ENCODE assay signal across 29 mouse cellular contexts in the genomic region with DNA sequence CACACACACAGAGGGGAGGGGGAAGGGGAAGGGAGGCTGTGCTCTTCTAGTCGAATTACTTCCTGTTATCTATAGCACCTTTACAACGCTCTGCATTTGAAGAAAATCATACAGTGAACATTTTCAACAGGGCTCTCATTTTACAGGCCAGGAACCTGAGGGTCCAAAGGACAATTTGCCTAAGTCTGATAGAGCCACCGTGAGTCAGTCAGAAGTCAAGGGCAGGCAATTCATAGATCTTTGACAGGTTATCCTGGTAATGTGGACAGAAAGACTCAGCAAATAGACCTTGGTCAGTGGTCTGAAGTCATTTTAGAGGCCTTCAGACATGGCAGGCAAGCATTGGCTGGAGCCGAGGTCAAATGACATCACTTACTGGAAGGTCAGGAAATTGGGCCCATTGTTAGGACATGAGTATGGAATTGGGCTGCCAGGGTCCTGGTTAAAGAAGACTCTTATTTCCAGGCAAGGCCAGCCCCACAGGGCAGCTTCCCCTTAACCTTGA. TPM values are rescaled to one million over a fixed set of nuclear protein-coding genes. Genes with fewer than 3 reads are reported as not detected.
A peak's percentile ranks its signal among the peaks of the same experiment; 100 is the strongest.
DNase-seq lines count a peak whose midpoint lies in the region; ATAC-seq and TF ChIP-seq lines count a peak whose summit lies in the region.
"Had no signal": no experiment of that assay in that cellular context is flagged by ENCODE, and none has a peak within 500 bp of the region (broad histone marks: within the 10 kb centered on the region; RNA-seq: fewer than 3 reads in every experiment).

No protein-coding gene starts in this region.

- H3K36me3 ChIP-seq in heart, embryonic 10.5 days: no peaks in the 10 kb centered on the region
- no peaks in the 10 kb centered on the region for H3K36me3 ChIP-seq in heart, embryonic 11.5 days (ENCODE audit: control insufficient read depth, insufficient read depth, low read length)
- no peaks in the 10 kb centered on the region for H3K36me3 ChIP-seq in intestine, embryonic 14.5 days (ENCODE audit: control insufficient read depth, insufficient read depth, low read length)
- no peaks in the 10 kb centered on the region for H3K36me3 ChIP-seq in small intestine, adult 2 months (ENCODE audit: control insufficient read depth, insufficient read depth, low read length)
- H3K36me3 ChIP-seq: heart, embryonic 12.5 days; limb, embryonic 12.5 days; lung, embryonic 15.5 days; neural tube, embryonic 13.5 days had no signal

- H3K4me2 ChIP-seq in heart, embryonic 11.5 days: no peak overlapping the region
- H3K4me2 ChIP-seq in intestine, embryonic 14.5 days (ENCODE audit: low read length): no peak overlapping the region
- H3K4me2 ChIP-seq: heart, embryonic 12.5 days; hindbrain, embryonic 14.5 days; limb, embryonic 12.5 days; lung, embryonic 15.5 days; neural tube, embryonic 13.5 days had no signal

- no peak overlapping the region for H3K4me3 ChIP-seq in heart, embryonic 10.5 days
- no peak overlapping the region for H3K4me3 ChIP-seq in heart, embryonic 11.5 days (ENCODE audit: low read depth, low read length)
- no peak overlapping the region for H3K4me3 ChIP-seq in intestine, embryonic 14.5 days (ENCODE audit: low read depth, low read length)
- H3K4me3 ChIP-seq in small intestine, adult 2 months (ENCODE audit: low read depth, low read length): no peak overlapping the region
- H3K4me3 ChIP-seq: heart, embryonic 12.5 days; limb, embryonic 12.5 days; lung, embryonic 15.5 days; neural tube, embryonic 13.5 days had no signal

- no peak overlapping the region for H3K9ac ChIP-seq in heart, embryonic 11.5 days (ENCODE audit: low read depth, low read length)
- no peak overlapping the region for H3K9ac ChIP-seq in intestine, embryonic 14.5 days (ENCODE audit: low read length)
- H3K9ac ChIP-seq: forebrain, postnatal 0 days; heart, embryonic 12.5 days; hindbrain, embryonic 14.5 days; limb, embryonic 12.5 days; lung, embryonic 15.5 days; neural tube, embryonic 13.5 days had no signal

- peak; percentile 43 for DNase-seq in heart, embryonic 10.5 days (ENCODE audit: low spot score)
- DNase-seq in adrenal gland, adult 8-10 months: peak; percentile 73
- no peak for DNase-seq in intestine, embryonic 14.5 days (ENCODE audit: low spot score)
- DNase-seq in layer of hippocampus, postnatal 10 days (ENCODE audit: low spot score in 2 of 2): no peak
- no peak for DNase-seq in spleen, postnatal 36 days (ENCODE audit: low spot score in 2 of 2)
- no peak for DNase-seq in thymus, postnatal 36 days
- DNase-seq: cerebellum, adult 11-12 months; cerebellum, postnatal 14 days; embryo, embryonic 11 days; forebrain, postnatal 0 days; heart, postnatal 14 days; kidney, postnatal 4 days; layer of hippocampus, adult 9-11 months; midbrain, embryonic 14.5 days; right cerebral cortex, adult 18-20 months had no signal

- no peak for ATAC-seq in heart, embryonic 11.5 days (replicated peaks; ENCODE audit: insufficient number of reproducible peaks, low FRiP score, low TSS enrichment)
- peak; percentile 59; the same call in 1 of the 2 replicates for ATAC-seq in intestine, embryonic 14.5 days (replicated peaks; ENCODE audit: low FRiP score, low TSS enrichment, low read depth)
- ATAC-seq: forebrain, postnatal 0 days had no signal

- TF ChIP-seq POLR2A in small intestine, adult 2 months (IDR thresholded peaks at IDR 0.05; ENCODE audit: low read depth, low read length): no peak

- H3K4me1 ChIP-seq in heart, embryonic 10.5 days: peaks cover 12% of the 10 kb centered on the region; the same call in 1 of the 2 replicates
- H3K4me1 ChIP-seq in heart, embryonic 11.5 days (ENCODE audit: control insufficient read depth, insufficient read depth, low read length): no peaks in the 10 kb centered on the region
- no peaks in the 10 kb centered on the region for H3K4me1 ChIP-seq in intestine, embryonic 14.5 days (replicated peaks; ENCODE audit: control insufficient read depth, insufficient read depth, low read length)
- peaks cover 9% of the 10 kb centered on the region; the same call in 1 of the 2 replicates for H3K4me1 ChIP-seq in small intestine, adult 2 months (ENCODE audit: control insufficient read depth, insufficient read depth, insufficient read length, low read length)
- H3K4me1 ChIP-seq: heart, embryonic 12.5 days; limb, embryonic 12.5 days; lung, embryonic 15.5 days; neural tube, embryonic 13.5 days had no signal

- no peak overlapping the region for H3K27ac ChIP-seq in heart, embryonic 10.5 days
- H3K27ac ChIP-seq in heart, embryonic 11.5 days (ENCODE audit: low read depth, low read length): no peak overlapping the region
- no peak overlapping the region for H3K27ac ChIP-seq in intestine, embryonic 14.5 days (ENCODE audit: low read depth)
- peak overlapping the region; percentile 41; the same call in 1 of the 2 replicates for H3K27ac ChIP-seq in small intestine, adult 2 months (ENCODE audit: insufficient read depth, low read depth, low read length)
- H3K27ac ChIP-seq: hindbrain, embryonic 14.5 days; limb, embryonic 12.5 days; lung, embryonic 15.5 days; neural tube, embryonic 13.5 days had no signal

- H3K27me3 ChIP-seq in heart, embryonic 10.5 days (ENCODE audit: insufficient read depth, poor library complexity, severe bottlenecking): no peaks in the 10 kb centered on the region
- no peaks in the 10 kb centered on the region for H3K27me3 ChIP-seq in heart, embryonic 11.5 days (ENCODE audit: control insufficient read depth, insufficient read depth, low read length)
- no peaks in the 10 kb centered on the region for H3K27me3 ChIP-seq in intestine, embryonic 14.5 days (replicated peaks; ENCODE audit: control insufficient read depth, insufficient read depth, low read length)
- H3K27me3 ChIP-seq in small intestine, adult 2 months (ENCODE audit: control insufficient read depth, insufficient read depth, low read length): no peaks in the 10 kb centered on the region
- H3K27me3 ChIP-seq: CH12.LX; heart, embryonic 12.5 days; limb, embryonic 12.5 days; lung, embryonic 15.5 days; neural tube, embryonic 13.5 days had no signal

- WGBS in heart, embryonic 10.5 days: 71% methylated on average over 4 of the region's 4 CpGs
- WGBS in heart, embryonic 11.5 days (ENCODE audit: insufficient replicate concordance): 73% methylated on average over 4 of the region's 4 CpGs
- 57% methylated on average over 4 of the region's 4 CpGs for WGBS in intestine, embryonic 14.5 days
- 25% methylated on average over 4 of the region's 4 CpGs for WGBS in small intestine, adult 2 months

- H3K9me3 ChIP-seq in heart, embryonic 10.5 days: no peaks in the 10 kb centered on the region
- no peaks in the 10 kb centered on the region for H3K9me3 ChIP-seq in heart, embryonic 11.5 days (replicated peaks; ENCODE audit: control insufficient read depth, low read length)
- H3K9me3 ChIP-seq in intestine, embryonic 14.5 days (ENCODE audit: control insufficient read depth, low read length): no peaks in the 10 kb centered on the region
- H3K9me3 ChIP-seq: heart, embryonic 12.5 days; limb, embryonic 12.5 days; lung, embryonic 15.5 days; neural tube, embryonic 13.5 days had no signal

- TF ChIP-seq CTCF in small intestine, adult 2 months (IDR thresholded peaks at IDR 0.05; ENCODE audit: extremely low read depth, insufficient read length, insufficient replicate concordance, low read depth, low read length): no peak

RNA-seq across cellular contexts. Expression of gene Gm17662, which starts 33.5 kb away (rescaled TPM):
- not detected in 2 replicates for polyA plus RNA-seq in heart, embryonic 10.5 days (2016; fragmentation: Nextera tagmentation; extraction: Ambion mirVana)
- polyA plus RNA-seq in heart, embryonic 11.5 days (2014; fragmentation: Nextera tagmentation; extraction: Ambion mirVana): not detected in 2 replicates
- not detected for total RNA-seq in adrenal gland, adult 8-10 months (2022)
- not detected in 2 replicates for polyA plus RNA-seq in intestine, embryonic 14.5 days (2014; fragmentation: Nextera tagmentation; extraction: Ambion mirVana)
- polyA plus RNA-seq in small intestine, adult 2 months (2012; rRNA removed): not detected in 2 replicates
- not detected for total RNA-seq in layer of hippocampus, postnatal 10 days (2021)
- total RNA-seq: CH12.LX; forebrain, postnatal 0 days; gastrocnemius, adult 18-20 months; gastrocnemius, postnatal 4 days; heart, postnatal 14 days; megakaryocyte progenitor cell, adult 5-6 weeks; MEL had no signal
- polyA plus RNA-seq: embryonic facial prominence, embryonic 14.5 days; forebrain, postnatal 0 days; heart, embryonic 12.5 days; hindbrain, embryonic 14.5 days; kidney, embryonic 14.5 days; limb, embryonic 12.5 days; lung, embryonic 15.5 days; midbrain, embryonic 14.5 days; neural tube, embryonic 13.5 days had no signal

RNA-seq across cellular contexts. Expression of gene C8a, which starts 52.5 kb away (rescaled TPM):
- polyA plus RNA-seq in heart, embryonic 10.5 days (2016; fragmentation: Nextera tagmentation; extraction: Ambion mirVana): 0.14 and 1.1 TPM in 2 replicates
- 0.36 TPM in 1 of 2 replicates, not detected in the other for polyA plus RNA-seq in heart, embryonic 11.5 days (2014; fragmentation: Nextera tagmentation; extraction: Ambion mirVana)
- total RNA-seq in adrenal gland, adult 8-10 months (2022): under 1 TPM in 3 of 4 experiments, not detected in 1; 0.17 to 0.35 (median 0.19) TPM
- 0.05 TPM in 1 of 2 replicates, not detected in the other for polyA plus RNA-seq in intestine, embryonic 14.5 days (2014; fragmentation: Nextera tagmentation; extraction: Ambion mirVana)
- polyA plus RNA-seq in small intestine, adult 2 months (2012; rRNA removed): 0.04 TPM in 1 of 2 replicates, not detected in the other
- total RNA-seq in layer of hippocampus, postnatal 10 days (2021): not detected
- total RNA-seq: forebrain, postnatal 0 days; heart, postnatal 14 days; megakaryocyte progenitor cell, adult 5-6 weeks; MEL had no signal
- polyA plus RNA-seq: embryonic facial prominence, embryonic 14.5 days; forebrain, postnatal 0 days; hindbrain, embryonic 14.5 days; limb, embryonic 12.5 days; lung, embryonic 15.5 days; midbrain, embryonic 14.5 days; neural tube, embryonic 13.5 days had no signal

RNA-seq across cellular contexts. Expression of gene C8b, which starts 57.5 kb away (rescaled TPM):
- polyA plus RNA-seq in heart, embryonic 10.5 days (2016; fragmentation: Nextera tagmentation; extraction: Ambion mirVana): 0.31 TPM in 1 of 2 replicates, not detected in the other
- polyA plus RNA-seq in heart, embryonic 11.5 days (2014; fragmentation: Nextera tagmentation; extraction: Ambion mirVana): 0.11 TPM in 1 of 2 replicates, not detected in the other
- under 1 TPM in 1 of 4 experiments, not detected in 3; 0.24 TPM for total RNA-seq in adrenal gland, adult 8-10 months (2022)
- polyA plus RNA-seq in intestine, embryonic 14.5 days (2014; fragmentation: Nextera tagmentation; extraction: Ambion mirVana): not detected in 2 replicates
- not detected in 2 replicates for polyA plus RNA-seq in small intestine, adult 2 months (2012; rRNA removed)
- under 1 TPM; 0.13 to 0.43 TPM for total RNA-seq in layer of hippocampus, postnatal 10 days (2021)
- total RNA-seq: heart, postnatal 14 days; megakaryocyte progenitor cell, adult 5-6 weeks; MEL had no signal
- polyA plus RNA-seq: embryonic facial prominence, embryonic 14.5 days; heart, embryonic 12.5 days; kidney, embryonic 14.5 days; limb, embryonic 12.5 days; midbrain, embryonic 14.5 days; neural tube, embryonic 13.5 days had no signal

Comparison
In these comparisons a context has a peak if more than half of its experiments do, and no peak if none do; other contexts are left out.
1. DNase-seq: peak in heart, embryonic 10.5 days (single experiment) and adrenal gland, adult 8-10 months (single experiment); none in intestine, embryonic 14.5 days (single experiment), layer of hippocampus, postnatal 10 days (0 of 2), spleen, postnatal 36 days (0 of 2) and thymus, postnatal 36 days (0 of 2).